Mouse (Mus musculus): ENCODE measurements at regions not wholly inside any gene's neighbourhood (a gene's known extent, or its start where the extent isn't known, plus 50 kb on each side); places are given as distances from the start of the nearest gene placed in this dataset.

DNA sequence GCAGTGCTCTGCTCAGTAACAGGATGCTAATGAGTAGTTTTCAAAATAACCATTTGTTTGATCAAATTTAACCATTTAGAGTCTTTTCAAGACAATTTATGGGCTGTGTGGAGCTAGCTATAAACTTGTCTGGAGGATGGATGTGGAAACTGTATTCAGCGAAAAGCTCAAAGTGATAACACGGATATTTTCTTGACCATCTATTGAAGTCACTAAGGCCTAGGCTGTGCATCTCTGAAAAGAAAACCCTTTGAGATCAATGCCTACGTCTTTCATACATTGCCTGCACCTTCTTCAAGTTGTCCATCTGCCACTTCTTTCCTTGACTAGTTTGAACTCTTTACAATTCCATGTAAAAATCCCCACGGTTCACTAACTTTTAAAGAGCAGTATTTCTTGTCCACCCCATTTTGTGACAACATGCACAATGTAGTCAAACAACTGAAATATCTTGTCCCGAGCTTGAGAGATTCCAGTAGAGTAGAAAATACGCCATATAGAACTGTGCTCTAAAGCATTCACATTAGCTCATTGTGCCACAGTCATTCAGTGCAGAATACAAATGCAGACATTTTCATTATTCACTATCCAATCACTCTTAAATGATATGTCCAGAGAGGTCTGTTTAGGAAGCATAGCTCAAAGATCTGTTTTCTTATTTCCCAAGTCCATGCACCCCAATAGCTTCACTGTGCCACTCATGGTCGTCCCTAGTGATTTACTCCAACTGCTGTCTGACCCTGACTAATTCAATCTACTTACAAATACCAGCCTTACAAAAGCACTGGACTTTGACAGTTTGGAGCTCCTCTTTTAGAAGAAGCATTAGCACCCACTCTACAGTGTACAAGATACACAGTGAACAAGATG, 165.7 kb upstream of the 4930447F04Rik start:
- ATAC-seq (ENCODE audit: low FRiP score, low TSS enrichment): no peak
- Histone ChIP-seq H3K36me3 (ENCODE audit: control insufficient read depth, insufficient read depth, low read length) (no peaks in the 10 kb centered on the region), H3K4me1 (ENCODE audit: control insufficient read depth, insufficient read depth, low read length) (no peaks in the 10 kb centered on the region), H3K4me3 (replicated peaks; ENCODE audit: low read depth, low read length) (no peak overlapping the region), H3K4me2 (ENCODE audit: low read length) (no peak overlapping the region), H3K27me3 (ENCODE audit: control insufficient read depth, insufficient read depth, low read length) (no peaks in the 10 kb centered on the region), H3K9me3 (ENCODE audit: control insufficient read depth, low read length) (no peaks in the 10 kb centered on the region), H3K27ac (replicated peaks; ENCODE audit: low read depth, low read length) (no peak overlapping the region), H3K9ac (replicated peaks; ENCODE audit: low read length) (no peak overlapping the region)
- WGBS: 75% methylated on average over 7 of the region's 7 CpGs
- DNase-seq: no peak

DNA sequence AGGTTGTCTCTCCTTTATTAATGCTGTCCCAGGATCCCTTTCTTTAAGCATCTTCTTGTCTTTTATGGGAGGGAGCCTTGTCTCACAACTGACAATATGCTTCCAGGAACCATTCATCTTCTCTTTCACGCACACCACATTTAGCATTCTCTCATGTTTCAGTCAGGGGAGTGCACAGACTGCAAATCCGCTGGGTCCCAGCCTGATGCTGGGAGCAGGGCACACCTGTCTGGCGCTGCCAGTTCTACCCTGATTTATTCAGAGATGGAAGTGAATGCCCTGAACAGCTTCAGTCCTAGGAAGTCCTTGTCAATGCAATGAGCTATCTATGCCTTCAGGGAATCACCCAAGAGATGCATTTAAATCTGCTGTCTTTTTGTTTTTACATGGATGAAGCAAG, 161.0 kb upstream of the 4930447F04Rik start:
- no peak overlapping the region for H3K9ac ChIP-seq (replicated peaks; ENCODE audit: low read length)
- H3K4me2 ChIP-seq (ENCODE audit: low read length): no peak overlapping the region
- H3K4me1 ChIP-seq (ENCODE audit: control insufficient read depth, insufficient read depth, low read length): no peaks in the 10 kb centered on the region
- WGBS: 51% methylated on average over 3 of the region's 3 CpGs
- no peaks in the 10 kb centered on the region for H3K27me3 ChIP-seq (ENCODE audit: control insufficient read depth, insufficient read depth, low read length)
- DNase-seq: peak; percentile 17
- H3K36me3 ChIP-seq (ENCODE audit: control insufficient read depth, insufficient read depth, low read length): no peaks in the 10 kb centered on the region
- H3K4me3 ChIP-seq (replicated peaks; ENCODE audit: low read depth, low read length): no peak overlapping the region
- no peak for ATAC-seq (ENCODE audit: low FRiP score, low TSS enrichment)
- no peaks in the 10 kb centered on the region for H3K9me3 ChIP-seq (ENCODE audit: control insufficient read depth, low read length)
- H3K27ac ChIP-seq (replicated peaks; ENCODE audit: low read depth, low read length): no peak overlapping the region

DNA sequence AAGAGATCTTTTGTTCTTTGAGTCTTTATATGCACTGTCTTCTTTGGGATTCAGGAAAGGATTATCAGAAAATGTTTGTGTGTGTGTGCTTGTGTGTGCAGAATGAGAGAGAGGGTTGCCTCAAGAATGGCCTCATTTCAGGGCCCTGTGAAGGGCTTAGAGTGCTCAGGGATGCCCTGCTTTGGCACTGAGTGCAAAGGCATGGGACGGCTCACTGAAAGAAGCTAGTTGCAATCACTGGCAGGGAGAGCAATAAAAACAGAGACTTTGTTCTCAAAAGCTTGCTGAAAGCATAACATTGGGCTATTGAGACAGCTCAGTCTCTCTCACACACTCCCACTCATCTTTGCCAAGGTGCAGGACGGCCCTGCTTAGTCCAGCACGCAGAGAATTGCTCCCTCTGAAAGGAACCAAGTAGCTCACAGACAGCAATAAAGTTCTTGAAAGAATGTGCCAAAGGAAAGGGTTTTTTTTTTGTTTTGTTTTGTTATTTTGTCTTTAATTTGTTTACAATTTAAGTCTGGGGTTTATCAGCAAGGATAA, 157.5 kb upstream of the 4930447F04Rik start:
- no peak overlapping the region for H3K9ac ChIP-seq (replicated peaks; ENCODE audit: low read length)
- 56% methylated on average over 3 of the region's 3 CpGs for WGBS
- H3K4me3 ChIP-seq (replicated peaks; ENCODE audit: low read depth, low read length): no peak overlapping the region
- no peaks in the 10 kb centered on the region for H3K9me3 ChIP-seq (ENCODE audit: control insufficient read depth, low read length)
- H3K4me1 ChIP-seq (ENCODE audit: control insufficient read depth, insufficient read depth, low read length): no peaks in the 10 kb centered on the region
- no peaks in the 10 kb centered on the region for H3K27me3 ChIP-seq (ENCODE audit: control insufficient read depth, insufficient read depth, low read length)
- peak; percentile 12 for DNase-seq
- H3K4me2 ChIP-seq (ENCODE audit: low read length): no peak overlapping the region
- no peaks in the 10 kb centered on the region for H3K36me3 ChIP-seq (ENCODE audit: control insufficient read depth, insufficient read depth, low read length)
- no peak overlapping the region for H3K27ac ChIP-seq (replicated peaks; ENCODE audit: low read depth, low read length)
- no peak for ATAC-seq (ENCODE audit: low FRiP score, low TSS enrichment)
